Mouse (Mus musculus) NIH3T3 (cell line): ENCODE results near the gene Zic2.

Experiments used
- DNase-seq: peaks from one replicate; pipeline ENCODE4 v3.0.0-alpha.2; 2012; ENCODE audit warnings: low read depth

Zic2 gene

DNA sequence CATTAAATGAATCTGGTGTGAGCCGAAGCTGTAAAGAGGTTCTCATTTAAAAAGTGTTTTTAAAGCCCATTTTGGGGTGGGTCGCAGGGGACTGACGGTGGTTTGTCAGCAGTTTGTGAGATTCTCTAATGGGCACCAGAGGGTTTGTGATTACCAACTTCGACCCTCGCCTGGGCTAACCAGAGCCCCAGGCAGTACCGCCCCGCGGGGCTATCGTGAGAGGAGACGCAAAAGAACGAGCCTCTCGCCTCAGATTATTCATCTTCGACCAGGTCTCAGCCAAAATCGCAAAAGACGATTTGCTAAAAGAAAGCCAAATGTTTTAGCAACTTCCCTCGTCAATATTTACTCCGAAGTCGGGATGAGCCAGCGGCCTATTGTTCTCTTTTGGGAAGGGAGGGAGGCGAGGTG, 2.0 kb downstream of the Zic2 start:
- DNase-seq = no peak

DNA sequence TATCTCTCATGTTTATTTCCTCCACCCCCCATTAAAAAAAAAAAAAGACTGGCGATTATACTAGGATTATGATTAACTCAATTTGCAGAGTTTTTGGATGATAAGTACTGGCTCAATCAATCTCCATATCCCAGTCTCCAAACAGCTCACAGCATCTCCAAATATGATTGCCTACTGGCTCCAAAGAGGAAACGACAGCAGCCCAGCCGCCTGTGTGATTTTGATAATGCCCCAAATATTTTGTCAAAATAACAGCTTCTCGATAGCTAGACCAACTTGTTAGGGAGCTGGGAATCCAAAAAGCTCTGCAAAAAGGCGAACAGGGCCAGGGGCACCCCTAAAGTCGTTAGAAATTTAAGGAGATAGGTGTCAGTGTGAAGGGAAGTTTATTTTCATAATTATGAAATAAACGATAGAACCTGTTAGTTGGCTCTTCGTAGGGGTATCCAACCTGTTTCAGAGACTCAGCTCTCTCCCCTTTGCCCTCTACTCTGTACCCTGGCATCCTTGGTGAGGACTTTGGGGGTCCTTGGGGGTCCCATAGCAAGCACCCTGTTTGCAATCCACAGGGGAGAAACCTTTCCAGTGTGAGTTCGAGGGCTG, 2.8 kb downstream of the Zic2 start:
- DNase-seq = no peak

DNA sequence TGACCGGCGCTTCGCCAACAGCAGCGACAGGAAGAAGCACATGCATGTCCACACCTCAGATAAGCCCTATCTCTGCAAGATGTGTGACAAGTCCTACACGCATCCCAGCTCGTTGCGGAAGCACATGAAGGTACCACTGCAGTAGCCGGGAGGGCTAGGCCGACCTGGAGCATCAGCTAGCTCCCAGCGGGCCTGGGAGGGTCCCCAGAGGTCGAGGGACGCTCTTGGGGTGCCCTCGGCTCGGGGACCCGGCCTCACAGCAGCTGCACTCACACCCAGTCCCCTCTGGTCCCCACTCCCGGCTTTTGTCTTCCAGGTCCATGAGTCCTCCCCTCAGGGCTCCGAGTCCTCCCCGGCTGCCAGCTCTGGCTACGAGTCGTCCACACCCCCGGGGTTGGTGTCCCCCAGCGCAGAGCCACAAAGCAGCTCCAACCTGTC, 3.4 kb downstream of the Zic2 start:
- DNase-seq = no peak

- no peak for DNase-seq
Measured at GRCm38 (mm10) chr14:122479461-122480109, 4.3 kb downstream of the Zic2 start.

DNA sequence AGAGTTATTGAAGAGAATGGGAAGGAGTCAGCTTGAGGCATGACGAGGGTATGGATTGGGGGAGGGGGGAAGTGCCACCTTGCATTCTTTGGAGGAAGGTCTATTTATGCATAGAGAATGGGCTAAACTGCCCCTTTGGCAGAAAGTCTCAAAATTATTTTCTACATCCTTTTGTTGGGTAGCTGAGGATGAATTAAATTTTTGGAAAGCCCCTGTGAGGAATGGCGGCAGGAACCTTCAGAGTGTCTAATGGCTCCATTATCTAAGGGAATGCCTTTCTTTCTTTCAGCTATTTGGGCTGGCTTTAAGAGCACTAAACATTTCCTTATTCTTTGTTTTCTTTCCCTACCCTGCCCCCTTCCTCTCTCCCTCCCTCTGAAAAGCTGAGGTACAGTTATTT, 5.1 kb downstream of the Zic2 start:
- DNase-seq = no peak

- DNase-seq = no peak
Measured at GRCm38 (mm10) chr14:122481181-122481580, 5.9 kb downstream of the Zic2 start.

GRCm38 (mm10) chr14:122482081-122483023, 7.1 kb downstream of the Zic2 start:
- no peak for DNase-seq

DNA sequence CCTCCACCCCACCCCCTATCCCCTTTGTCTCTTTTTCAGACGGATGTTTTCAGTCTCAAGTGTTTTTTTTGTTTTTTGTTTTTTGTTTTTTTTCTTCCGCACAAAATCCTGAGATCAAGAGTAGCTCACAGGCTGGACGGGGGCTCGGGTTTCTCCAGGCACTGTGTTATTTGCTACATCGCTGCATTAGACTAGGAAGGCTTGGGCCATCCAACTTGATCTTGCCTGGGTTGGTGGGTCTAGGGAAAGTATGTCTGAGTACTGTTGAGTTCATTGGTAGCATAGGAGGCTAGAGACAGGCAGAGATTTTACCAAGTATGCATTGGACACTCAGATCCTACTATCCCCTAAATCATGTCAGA, 7.8 kb downstream of the Zic2 start:
- DNase-seq = no peak

- no peak for DNase-seq
Measured at GRCm38 (mm10) chr14:122483556-122484421, 8.6 kb downstream of the Zic2 start.

- no peak for DNase-seq
Measured at GRCm38 (mm10) chr14:122484458-122484843, 9.2 kb downstream of the Zic2 start.

DNA sequence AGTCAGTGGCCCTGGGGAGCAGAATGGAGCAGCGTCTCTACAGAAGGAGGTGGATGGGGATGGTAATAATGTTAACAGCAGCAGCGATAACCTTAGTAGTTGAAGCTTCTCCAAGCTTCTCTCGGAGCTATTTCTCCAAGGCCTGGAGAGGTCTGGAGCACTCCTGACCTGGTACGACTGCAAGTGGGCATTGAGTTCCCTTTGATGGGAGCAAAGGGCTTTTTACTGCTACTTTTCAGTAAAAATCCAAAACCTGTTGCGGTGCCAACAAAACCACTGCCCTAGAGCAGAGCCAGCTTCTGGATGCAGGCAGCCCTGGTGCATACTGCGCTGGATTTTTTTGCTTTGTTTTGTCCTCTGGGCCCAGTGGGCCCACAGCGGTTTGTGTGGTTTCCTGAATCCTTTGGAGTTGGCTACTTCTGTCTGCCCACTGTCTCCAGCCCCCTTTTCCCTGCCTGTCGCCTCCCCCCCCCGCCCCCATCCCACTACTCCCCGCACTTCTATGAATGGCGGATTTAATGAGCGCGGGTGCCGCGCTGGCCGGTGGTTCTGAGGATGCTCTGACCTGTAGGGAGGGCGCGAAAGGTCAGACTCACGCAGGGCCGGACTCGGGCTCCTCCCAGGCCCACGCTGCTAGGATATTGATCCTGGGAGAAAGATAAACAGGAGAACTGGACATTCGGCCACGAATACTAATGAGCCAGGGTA, 9.8 kb downstream of the Zic2 start:
- no peak for DNase-seq

DNA sequence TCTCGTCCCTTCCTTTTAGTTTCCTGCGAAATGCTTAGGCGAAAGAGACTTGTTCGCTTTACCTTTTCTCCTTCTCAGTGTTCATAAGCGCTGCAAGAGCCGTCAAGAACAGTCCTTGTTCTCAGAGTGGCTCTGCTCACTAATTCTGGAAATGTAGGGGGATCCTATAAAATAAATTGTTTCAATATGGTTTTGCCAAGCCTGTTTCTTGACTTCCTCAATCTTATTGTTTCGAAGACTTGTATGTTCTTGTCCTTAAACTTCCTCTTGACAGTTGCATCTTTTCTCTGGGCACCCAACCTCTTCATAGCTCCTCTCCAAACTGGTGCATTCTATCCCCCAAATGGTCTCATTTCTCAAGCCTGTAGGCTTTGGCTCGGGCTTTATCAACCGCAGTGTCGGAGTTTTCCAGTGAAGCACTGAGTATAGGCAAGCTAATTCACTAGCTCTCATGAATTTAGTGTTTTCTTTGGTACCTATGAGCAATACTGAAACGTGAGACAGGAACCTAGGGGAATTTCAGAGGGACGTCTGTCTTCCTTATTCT, 10.5 kb downstream of the Zic2 start:
- no peak for DNase-seq

GRCm38 (mm10) chr14:122486611-122487010, 11.4 kb downstream of the Zic2 start:
- peak; percentile 9 for DNase-seq

GRCm38 (mm10) chr14:122487366-122487765, 12.1 kb downstream of the Zic2 start:
- DNase-seq = no peak

GRCm38 (mm10) chr14:122489041-122489440, 13.8 kb downstream of the Zic2 start:
- DNase-seq = peak; percentile 22

DNA sequence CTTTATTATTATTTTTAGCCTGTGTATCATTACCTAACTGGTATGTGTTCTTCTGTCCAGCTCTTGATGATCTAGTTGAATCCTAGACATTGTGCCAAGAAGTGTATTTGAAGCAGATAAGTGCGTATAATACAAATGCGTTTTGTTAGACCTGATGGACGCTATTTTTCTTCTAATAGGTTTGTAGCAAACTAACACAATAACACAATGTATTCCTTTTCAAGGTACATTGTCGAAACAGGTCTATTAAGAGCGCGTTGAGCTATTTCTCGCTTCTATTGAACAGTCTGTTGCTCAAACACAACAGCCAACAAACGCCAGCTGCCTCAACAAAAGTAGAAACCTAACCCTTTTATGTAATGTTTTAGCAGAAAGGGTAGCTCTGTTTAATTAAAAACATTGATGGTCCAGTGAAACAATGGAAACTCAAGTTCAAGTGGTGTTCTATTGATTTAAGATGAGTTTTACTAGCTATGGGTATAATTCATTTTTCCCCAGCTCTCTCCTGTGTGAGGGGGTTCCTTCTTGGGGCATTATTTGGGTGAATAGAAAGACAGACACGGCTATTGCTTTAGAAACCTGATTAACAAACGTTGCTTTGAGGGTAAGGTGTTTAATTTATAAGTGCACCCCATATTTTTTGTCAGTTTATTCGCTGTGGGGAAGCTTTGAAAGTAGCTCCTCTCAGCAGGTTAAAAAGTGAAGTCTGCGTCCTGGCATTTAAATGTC, 14.6 kb downstream of the Zic2 start:
- DNase-seq = no peak

GRCm38 (mm10) chr14:122490441-122491328, 15.4 kb downstream of the Zic2 start, which contains the start of gene Gm10837:
Gene Gm10837 (plus strand): TSS chr14:122490586.
- DNase-seq = no peak

DNA sequence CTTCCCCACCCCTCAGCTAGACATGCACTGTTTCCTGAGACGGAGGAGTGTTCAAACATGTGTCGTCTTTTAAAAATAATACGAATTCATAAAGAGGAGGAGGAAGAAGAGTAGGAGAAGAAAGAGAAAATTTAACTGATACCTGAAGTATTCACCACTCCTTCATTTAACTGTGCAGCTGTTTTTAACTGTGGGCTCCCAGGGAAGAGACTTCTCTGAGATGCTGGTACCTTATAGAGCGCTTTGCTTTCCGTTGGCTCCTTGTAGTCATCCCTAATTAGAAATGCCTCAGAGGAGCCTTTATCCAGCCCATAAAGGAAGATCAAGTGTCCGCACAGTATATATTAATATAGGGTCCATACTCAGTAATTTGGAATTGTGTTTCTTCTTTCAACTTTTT, 16.3 kb downstream of the Zic2 start:
- no peak for DNase-seq

GRCm38 (mm10) chr14:122492015-122492414, 16.8 kb downstream of the Zic2 start:
- DNase-seq = no peak
